Mouse (Mus musculus) lung, adult 2 months (tissue): ENCODE data around the gene Mtm1.
A peak's percentile ranks its signal among the peaks of the same experiment; 100 is the strongest.

ENCODE experiments used
- CTCF ChIP-seq: fragments of 200-500 bp; IDR thresholded peaks from 2 replicates; pipeline ENCODE4 v1.5.1; 2011; ENCODE audit warnings: mild to moderate bottlenecking, low read length, control low read depth; ENCODE audit not compliant: insufficient read depth
- POLR2A ChIP-seq: fragments of 200-500 bp; IDR thresholded peaks from 2 replicates; pipeline ENCODE4 v1.6.1; 2011; ENCODE audit warnings: low read depth, mild to moderate bottlenecking, control low read depth, low read length, borderline replicate concordance; ENCODE audit errors: extremely low read depth

DNA sequence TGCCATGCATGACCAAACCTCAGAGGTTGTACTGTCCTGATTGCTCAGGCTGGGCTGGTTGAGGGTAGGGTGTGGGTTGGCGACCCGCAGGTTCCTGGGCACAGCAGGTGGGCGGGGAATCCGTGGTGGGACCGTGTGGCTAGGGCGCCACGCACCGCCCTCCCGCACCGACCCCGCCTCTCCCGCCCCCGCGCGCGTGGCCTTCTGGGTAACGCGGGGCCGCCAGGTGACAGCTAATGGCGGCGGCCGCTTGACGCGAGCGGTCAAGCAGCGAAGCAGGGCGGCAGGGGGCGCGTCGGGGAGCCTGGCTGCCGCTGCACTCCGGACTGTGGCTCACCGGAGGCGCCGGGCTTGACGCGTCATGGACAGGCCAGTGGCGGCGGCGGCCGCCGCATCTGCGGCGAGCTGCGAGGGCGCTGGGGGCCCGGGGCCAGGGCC, 154.0 kb downstream of the Mtm1 start, which contains the start of gene Mtmr1:
- 0 out of 2 replicates have a peak, but pooled peaks have one; percentile 16 for TF ChIP-seq POLR2A
- no peak for TF ChIP-seq CTCF
